Mouse (Mus musculus): Measurements from ENCODE around the gene Eif2ak4. TPM values are rescaled to one million over a fixed set of nuclear protein-coding genes. Genes with fewer than 3 reads are reported as not detected.

Gene Eif2ak4
- polyA plus RNA-seq, 1 experiment, result 4.0 TPM

DNA sequence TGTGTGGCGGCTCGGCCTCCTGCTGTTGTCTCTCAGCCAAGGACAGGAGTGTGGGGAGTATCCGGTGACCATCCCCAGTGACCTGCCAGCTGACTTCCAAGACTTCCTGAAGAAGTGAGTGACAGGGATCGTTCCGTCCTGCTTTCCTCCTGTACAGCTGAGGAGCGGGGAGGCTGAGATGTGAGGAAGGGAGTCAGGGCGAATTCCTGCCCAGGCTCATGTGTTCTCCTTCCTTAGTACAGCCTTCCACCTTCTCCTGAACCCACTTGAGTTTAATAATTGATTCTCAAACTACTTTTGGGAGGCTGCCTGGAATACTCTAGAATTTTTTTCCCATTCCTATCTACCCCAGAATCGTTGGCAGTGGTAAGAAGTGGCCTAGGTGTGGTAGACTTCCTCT is 34.0 kb downstream of the Eif2ak4 start:
- WGBS, result 93% methylated on average over 8 of the region's 8 CpGs
- Histone ChIP-seq H3K27me3 (ENCODE audit: control insufficient read depth, insufficient read depth, low read length) (no peaks in the 10 kb centered on the region), H3K36me3 (ENCODE audit: control insufficient read depth, insufficient read depth, low read length) (peaks cover 19% of the 10 kb centered on the region), H3K4me1 (ENCODE audit: control insufficient read depth, insufficient read depth, insufficient read length, low read length) (no peaks in the 10 kb centered on the region), H3K4me3 (ENCODE audit: low read depth, low read length) (no peak overlapping the region), H3K27ac (ENCODE audit: insufficient read depth, low read depth, low read length) (no peak overlapping the region)
- TF ChIP-seq POLR2A (IDR thresholded peaks at IDR 0.05; ENCODE audit: low read depth, low read length) (no peak), CTCF (IDR thresholded peaks at IDR 0.05; ENCODE audit: extremely low read depth, insufficient read length, insufficient replicate concordance, low read depth, low read length) (no peak)

DNA sequence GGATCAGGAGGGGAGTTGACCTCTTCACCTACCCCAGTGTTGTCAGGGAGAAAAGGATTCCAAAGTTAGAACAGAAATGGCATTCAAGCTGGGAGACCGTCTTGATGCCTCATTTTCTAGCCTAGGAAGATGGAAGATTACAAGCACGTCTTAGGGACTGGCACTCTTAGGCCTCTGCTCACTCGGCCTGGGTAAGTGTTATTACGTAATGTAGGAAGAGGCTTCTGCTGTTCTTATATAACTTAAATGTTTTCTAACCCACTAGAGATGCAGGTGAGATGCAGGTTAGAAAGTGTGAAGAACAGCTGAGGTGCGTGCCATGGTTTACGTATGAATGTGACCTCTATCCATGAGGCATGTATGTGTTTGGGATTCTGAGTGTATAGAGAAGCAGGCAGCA is 39.9 kb downstream of the Eif2ak4 start:
- WGBS, result 91% methylated on average over 6 of the region's 6 CpGs
- H3K27me3 ChIP-seq (ENCODE audit: control insufficient read depth, insufficient read depth, low read length), result no peaks in the 10 kb centered on the region
- H3K4me1 ChIP-seq (ENCODE audit: control insufficient read depth, insufficient read depth, insufficient read length, low read length), result no peaks in the 10 kb centered on the region
- peaks cover 11% of the 10 kb centered on the region for H3K36me3 ChIP-seq (ENCODE audit: control insufficient read depth, insufficient read depth, low read length)
- H3K27ac ChIP-seq (ENCODE audit: insufficient read depth, low read depth, low read length), result no peak overlapping the region
- H3K4me3 ChIP-seq (ENCODE audit: low read depth, low read length), result no peak overlapping the region
- TF ChIP-seq POLR2A (IDR thresholded peaks at IDR 0.05; ENCODE audit: low read depth, low read length), result no peak
- no peak for TF ChIP-seq CTCF (IDR thresholded peaks at IDR 0.05; ENCODE audit: extremely low read depth, insufficient read length, insufficient replicate concordance, low read depth, low read length)

DNA sequence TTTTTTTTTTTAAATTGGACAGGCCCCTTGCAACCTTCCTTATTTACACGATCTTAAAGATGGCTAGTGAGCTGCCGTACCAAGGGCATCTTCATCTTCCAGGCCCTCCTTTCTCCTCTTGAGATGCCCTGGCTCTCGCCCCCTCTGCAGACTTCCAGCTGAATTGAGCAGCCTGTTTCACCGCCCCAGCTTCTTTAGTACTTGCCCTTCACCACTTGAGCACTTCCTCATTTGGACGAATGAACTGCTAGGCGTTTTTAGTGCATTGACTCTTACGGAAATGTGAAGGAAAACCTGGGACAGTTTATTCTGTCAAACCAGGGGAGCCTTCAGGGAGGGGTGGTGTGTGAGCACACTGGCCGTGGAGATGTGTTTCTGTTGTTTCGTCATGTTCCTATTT is 40.9 kb downstream of the Eif2ak4 start:
- Histone ChIP-seq H3K4me1 (ENCODE audit: control insufficient read depth, insufficient read depth, insufficient read length, low read length) (no peaks in the 10 kb centered on the region), H3K36me3 (ENCODE audit: control insufficient read depth, insufficient read depth, low read length) (peaks cover 13% of the 10 kb centered on the region), H3K27me3 (ENCODE audit: control insufficient read depth, insufficient read depth, low read length) (no peaks in the 10 kb centered on the region), H3K4me3 (ENCODE audit: low read depth, low read length) (no peak overlapping the region), H3K27ac (ENCODE audit: insufficient read depth, low read depth, low read length) (no peak overlapping the region)
- 80% methylated on average over 9 of the region's 9 CpGs for WGBS
- TF ChIP-seq CTCF (IDR thresholded peaks at IDR 0.05; ENCODE audit: extremely low read depth, insufficient read length, insufficient replicate concordance, low read depth, low read length), result no peak
- no peak for TF ChIP-seq POLR2A (IDR thresholded peaks at IDR 0.05; ENCODE audit: low read depth, low read length)

DNA sequence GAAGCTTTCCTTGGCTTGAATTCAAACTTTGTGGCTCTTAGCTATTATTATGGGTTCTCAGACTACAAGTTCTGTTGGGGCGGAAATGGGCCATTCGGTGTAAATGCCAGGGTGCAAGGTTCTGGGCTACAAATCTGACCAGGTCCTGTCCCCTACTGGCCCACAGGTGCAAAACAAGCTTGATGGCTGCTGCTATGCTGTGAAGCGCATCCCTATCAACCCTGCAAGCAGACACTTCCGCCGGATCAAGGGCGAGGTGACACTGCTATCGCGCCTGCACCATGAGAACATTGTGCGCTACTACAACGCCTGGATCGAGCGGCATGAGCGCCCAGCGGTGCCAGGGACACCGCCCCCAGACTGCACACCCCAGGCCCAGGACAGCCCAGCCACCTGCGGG is 42.2 kb downstream of the Eif2ak4 start:
- no peaks in the 10 kb centered on the region for H3K27me3 ChIP-seq (ENCODE audit: control insufficient read depth, insufficient read depth, low read length)
- H3K4me1 ChIP-seq (ENCODE audit: control insufficient read depth, insufficient read depth, insufficient read length, low read length), result no peaks in the 10 kb centered on the region
- no peak overlapping the region for H3K4me3 ChIP-seq (ENCODE audit: low read depth, low read length)
- no peak overlapping the region for H3K27ac ChIP-seq (ENCODE audit: insufficient read depth, low read depth, low read length)
- 90% methylated on average over 16 of the region's 16 CpGs for WGBS
- peaks cover 15% of the 10 kb centered on the region for H3K36me3 ChIP-seq (ENCODE audit: control insufficient read depth, insufficient read depth, low read length)
- TF ChIP-seq CTCF (IDR thresholded peaks at IDR 0.05; ENCODE audit: extremely low read depth, insufficient read length, insufficient replicate concordance, low read depth, low read length) (no peak), POLR2A (IDR thresholded peaks at IDR 0.05; ENCODE audit: low read depth, low read length) (no peak)

DNA sequence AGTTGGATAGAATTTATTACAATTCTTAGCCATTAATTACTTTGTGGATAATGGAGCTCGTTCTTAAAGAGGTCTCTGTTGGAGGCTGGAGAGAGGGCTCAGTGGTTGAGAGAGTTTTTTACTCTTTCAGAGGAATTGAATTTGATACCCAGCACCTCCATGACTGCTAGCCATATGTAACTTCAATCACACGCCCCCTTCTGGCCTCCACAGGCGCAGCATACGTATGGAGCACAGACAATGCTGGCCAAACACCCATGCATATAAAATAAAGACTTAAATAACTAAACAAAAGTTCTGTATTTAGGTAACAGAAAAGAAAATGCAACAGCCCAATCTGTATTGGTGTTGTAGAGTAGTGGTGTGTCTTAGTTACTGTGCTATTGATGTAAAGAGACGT is 43.2 kb downstream of the Eif2ak4 start:
- H3K4me1 ChIP-seq (ENCODE audit: control insufficient read depth, insufficient read depth, insufficient read length, low read length), result no peaks in the 10 kb centered on the region
- TF ChIP-seq POLR2A (IDR thresholded peaks at IDR 0.05; ENCODE audit: low read depth, low read length) (no peak), CTCF (IDR thresholded peaks at IDR 0.05; ENCODE audit: extremely low read depth, insufficient read length, insufficient replicate concordance, low read depth, low read length) (peak; percentile 55; the same call in 1 of the 2 replicates)
- peaks cover 18% of the 10 kb centered on the region for H3K36me3 ChIP-seq (ENCODE audit: control insufficient read depth, insufficient read depth, low read length)
- no peak overlapping the region for H3K4me3 ChIP-seq (ENCODE audit: low read depth, low read length)
- no peak overlapping the region for H3K27ac ChIP-seq (ENCODE audit: insufficient read depth, low read depth, low read length)
- WGBS, result 79% methylated on average over 5 of the region's 5 CpGs
- no peaks in the 10 kb centered on the region for H3K27me3 ChIP-seq (ENCODE audit: control insufficient read depth, insufficient read depth, low read length)

DNA sequence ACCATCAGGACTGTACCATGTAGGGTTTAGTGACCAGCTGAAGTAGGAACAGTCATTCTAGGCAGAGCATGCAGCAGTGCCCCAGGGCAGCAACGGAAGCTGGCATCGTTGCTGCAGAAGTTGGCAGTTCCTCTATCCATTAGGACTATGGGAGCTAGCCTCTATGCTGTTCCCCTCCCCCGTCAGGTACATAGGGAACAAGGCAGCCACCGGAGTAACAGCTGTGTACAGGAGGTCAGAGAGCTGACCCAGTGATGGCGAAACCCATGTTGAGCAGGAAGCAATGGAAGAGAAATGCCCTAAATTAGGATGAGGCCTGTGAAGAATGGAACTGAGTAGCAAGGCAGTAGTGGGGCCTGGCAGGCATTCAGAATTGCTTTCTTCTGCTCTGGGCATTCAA is 53.8 kb downstream of the Eif2ak4 start:
- WGBS, result 82% methylated on average over 5 of the region's 5 CpGs
- TF ChIP-seq POLR2A (IDR thresholded peaks at IDR 0.05; ENCODE audit: low read depth, low read length) (no peak), CTCF (IDR thresholded peaks at IDR 0.05; ENCODE audit: extremely low read depth, insufficient read length, insufficient replicate concordance, low read depth, low read length) (no peak)

DNA sequence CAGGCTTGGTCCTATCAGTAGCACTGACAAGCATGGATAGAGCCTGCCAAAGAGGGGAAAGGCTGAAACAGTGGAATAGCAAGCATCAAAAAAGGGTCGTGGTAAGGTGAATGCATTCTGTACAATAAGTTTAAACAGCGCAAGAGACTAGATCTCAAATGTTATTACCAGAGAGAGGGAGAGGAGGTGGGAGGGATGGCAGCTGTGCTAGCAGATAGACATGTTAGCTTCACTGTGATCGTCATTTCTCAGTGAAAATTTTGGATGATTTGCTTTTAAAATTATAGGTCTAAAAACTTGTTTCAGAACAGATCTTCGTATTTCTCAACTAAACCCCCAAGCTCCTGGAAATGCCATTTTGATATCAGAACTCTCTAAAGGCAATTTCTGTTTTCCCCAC is 54.3 kb downstream of the Eif2ak4 start:
- no peaks in the 10 kb centered on the region for H3K4me1 ChIP-seq (ENCODE audit: control insufficient read depth, insufficient read depth, insufficient read length, low read length)
- no peak overlapping the region for H3K4me3 ChIP-seq (ENCODE audit: low read depth, low read length)
- H3K27me3 ChIP-seq (ENCODE audit: control insufficient read depth, insufficient read depth, low read length), result no peaks in the 10 kb centered on the region
- no peak overlapping the region for H3K27ac ChIP-seq (ENCODE audit: insufficient read depth, low read depth, low read length)
- 0 out of 2 replicates have a peak, but pooled peaks cover 4% of the 10 kb centered on the region for H3K36me3 ChIP-seq (ENCODE audit: control insufficient read depth, insufficient read depth, low read length)
- TF ChIP-seq CTCF (IDR thresholded peaks at IDR 0.05; ENCODE audit: extremely low read depth, insufficient read length, insufficient replicate concordance, low read depth, low read length) (no peak), POLR2A (IDR thresholded peaks at IDR 0.05; ENCODE audit: low read depth, low read length) (no peak)
- WGBS, result 91% methylated on average over 4 of the region's 4 CpGs

More for the DNA sequence above, 53.8 kb downstream of the Eif2ak4 start:
- H3K4me3 ChIP-seq (ENCODE audit: low read depth, low read length), result no peak overlapping the region
- H3K36me3 ChIP-seq (ENCODE audit: control insufficient read depth, insufficient read depth, low read length), result 0 out of 2 replicates have a peak, but pooled peaks cover 4% of the 10 kb centered on the region
- H3K27ac ChIP-seq (ENCODE audit: insufficient read depth, low read depth, low read length), result no peak overlapping the region
- no peaks in the 10 kb centered on the region for H3K4me1 ChIP-seq (ENCODE audit: control insufficient read depth, insufficient read depth, insufficient read length, low read length)
- no peaks in the 10 kb centered on the region for H3K27me3 ChIP-seq (ENCODE audit: control insufficient read depth, insufficient read depth, low read length)

Measured in small intestine, adult 2 months (tissue).